Mouse (Mus musculus) erythroblast, embryonic 14.5 days (primary cell): ENCODE results near the gene Pdik1l.

Experiments used
- GATA1 ChIP-seq: IDR thresholded peaks from 2 replicates; pipeline ENCODE4 v1.6.1; 2012; ENCODE audit warnings: low read length, inconsistent platforms, mixed read lengths
- TAL1 ChIP-seq: IDR thresholded peaks from 3 replicates; pipeline ENCODE4 v1.6.1; 2012; ENCODE audit warnings: low read length, inconsistent platforms, mixed read lengths

DNA sequence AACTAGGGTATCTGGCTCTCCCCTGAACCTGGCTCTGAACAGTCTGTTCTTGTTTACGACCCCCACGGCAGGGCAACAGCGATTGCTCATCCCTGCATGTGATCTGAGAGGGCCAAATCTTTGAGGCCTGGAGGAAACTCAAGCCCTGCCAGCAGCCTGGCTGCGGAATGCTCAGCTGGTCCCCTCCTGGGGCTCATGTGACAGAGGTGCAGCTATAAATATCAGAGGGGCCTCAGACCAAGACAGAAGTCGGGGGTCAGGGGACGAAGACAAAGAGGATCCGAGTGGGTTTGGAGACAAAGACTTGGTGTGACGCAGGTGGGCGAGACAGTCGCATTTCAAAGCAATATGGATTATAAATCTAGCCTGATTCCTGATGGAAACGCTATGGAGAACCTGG lies 27.2 kb upstream of the Pdik1l start, which contains the start of gene Trim63:
- TF ChIP-seq TAL1 (no peak), GATA1 (no peak)
